In genomic region chrX:74105916-74106315, GRCm38 (mm10) we compare ENCODE assay signal across 29 mouse cellular contexts. TPM values are rescaled to one million over a fixed set of nuclear protein-coding genes. Genes with fewer than 3 reads are reported as not detected.
"Had no signal": no experiment of that assay in that cellular context is flagged by ENCODE, and none has a peak within 500 bp of the region (broad histone marks: within the 10 kb centered on the region; RNA-seq: fewer than 3 reads in every experiment).

No protein-coding gene starts in this region.

- H3K4me3 ChIP-seq: limb, embryonic 12.5 days; limb, embryonic 15.5 days; liver, embryonic 15.5 days; lung, embryonic 15.5 days; megakaryocyte, embryonic 14.5 days; midbrain, embryonic 10.5 days; midbrain, embryonic 13.5 days; myocyte; neural tube, embryonic 13.5 days had no signal

- H3K9me3 ChIP-seq: limb, embryonic 12.5 days; limb, embryonic 15.5 days; liver, embryonic 15.5 days; lung, embryonic 15.5 days; megakaryocyte, embryonic 14.5 days; midbrain, embryonic 10.5 days; midbrain, embryonic 13.5 days; neural tube, embryonic 13.5 days had no signal

- H3K27ac ChIP-seq: kidney, postnatal 0 days; limb, embryonic 12.5 days; limb, embryonic 15.5 days; liver, embryonic 15.5 days; lung, embryonic 15.5 days; midbrain, embryonic 10.5 days; midbrain, embryonic 13.5 days; neural tube, embryonic 13.5 days; stomach, postnatal 0 days had no signal

- DNase-seq: kidney, postnatal 36 days; layer of hippocampus, postnatal 36 days; left cerebral cortex, postnatal 4 days; lung, adult 18-20 months; lung, postnatal 10 days; lung, postnatal 36 days; right cerebral cortex, adult 18-20 months; right cerebral cortex, postnatal 14 days; right cerebral cortex, postnatal 4 days; thymus, postnatal 25 days had no signal

- H3K4me1 ChIP-seq: limb, embryonic 12.5 days; limb, embryonic 15.5 days; liver, embryonic 15.5 days; lung, embryonic 15.5 days; midbrain, embryonic 10.5 days; midbrain, embryonic 13.5 days; neural tube, embryonic 13.5 days had no signal

- H3K27me3 ChIP-seq: limb, embryonic 15.5 days; lung, embryonic 15.5 days; midbrain, embryonic 13.5 days; neural tube, embryonic 13.5 days had no signal

- H3K9ac ChIP-seq: limb, embryonic 12.5 days; limb, embryonic 15.5 days; liver, embryonic 15.5 days; lung, embryonic 15.5 days; midbrain, embryonic 13.5 days; neural tube, embryonic 13.5 days had no signal

- H3K36me3 ChIP-seq: limb, embryonic 12.5 days; limb, embryonic 15.5 days; liver, embryonic 15.5 days; lung, embryonic 15.5 days; midbrain, embryonic 10.5 days; midbrain, embryonic 13.5 days; neural tube, embryonic 13.5 days had no signal

RNA-seq across cellular contexts. Expression of gene Opn1mw, which starts 21.3 kb away (rescaled TPM):
- total RNA-seq: layer of hippocampus, postnatal 10 days; left cerebral cortex, postnatal 4 days; monocyte, adult 5-6 weeks; neutrophil, adult 5-6 weeks had no signal
- polyA plus RNA-seq: kidney, embryonic 14.5 days; kidney, postnatal 0 days; limb, embryonic 12.5 days; limb, embryonic 15.5 days; liver, embryonic 11.5 days; liver, embryonic 15.5 days; lung, embryonic 15.5 days; midbrain, embryonic 10.5 days; midbrain, embryonic 13.5 days; midbrain, embryonic 16.5 days; myocyte; neural tube, embryonic 13.5 days; stomach, embryonic 14.5 days; stomach, postnatal 0 days; thymus, postnatal 0 days had no signal
